Mouse (Mus musculus) ES-E14 (cell line): Measurements from ENCODE around the gene AK157302. TPM values are rescaled to one million over a fixed set of nuclear protein-coding genes. Genes with fewer than 3 reads are reported as not detected.
A peak's percentile ranks its signal among the peaks of the same experiment; 100 is the strongest.
"Not testable (repeated sequence)": the region's sequence is repeated elsewhere in the genome, so short reads cannot be mapped to it uniquely, and the experiment has no call there.

Source experiments
- DNase-seq: peaks from one replicate; pipeline ENCODE4 v3.0.0-alpha.2; 2013; ENCODE audit warnings: low read depth, low spot score
- H3K27ac ChIP-seq: 2 replicates; pipeline ENCODE4 v1.5.1; 2012; ENCODE audit warnings: low read depth, mild to moderate bottlenecking, low read length, moderate library complexity, mixed read lengths; ENCODE audit not compliant: poor library complexity, insufficient read depth, severe bottlenecking
- H3K36me3 ChIP-seq: 2 replicates; pipeline ENCODE4 v1.6.1; 2012; ENCODE audit warnings: mild to moderate bottlenecking, low read length, moderate library complexity, mixed read lengths; ENCODE audit not compliant: control insufficient read depth, poor library complexity, insufficient read depth, severe bottlenecking
- H3K4me1 ChIP-seq, 2 experiments: fragments of 150-350 bp in 1 of 2; sonication (generic) in 1 of 2; 2 replicates each; pipeline ENCODE4 v1.6.1; 2012; ENCODE audit warnings: low read length in 2 of 2, mild to moderate bottlenecking in 1 of 2, mixed read lengths in 1 of 2; ENCODE audit not compliant: control insufficient read depth in 2 of 2, insufficient read depth in 2 of 2, poor library complexity in 1 of 2
- H3K4me3 ChIP-seq, 2 experiments: fragments of 150-350 bp in 1 of 2; sonication (generic) in 1 of 2; 2 replicates each; pipeline ENCODE4 v1.5.1; 2012; ENCODE audit warnings: low read length in 2 of 2, low read depth in 1 of 2, mild to moderate bottlenecking in 1 of 2, mixed read lengths in 1 of 2; ENCODE audit not compliant: insufficient read depth in 1 of 2, poor library complexity in 1 of 2, severe bottlenecking in 1 of 2
- H3K9ac ChIP-seq: 2 replicates; pipeline ENCODE4 v1.6.1; 2012; ENCODE audit warnings: low read depth, mild to moderate bottlenecking, low read length, mixed read lengths; ENCODE audit not compliant: poor library complexity, insufficient read depth, severe bottlenecking
- H3K9me3 ChIP-seq: fragments of 150-350 bp; sonication (generic); 2 replicates; pipeline ENCODE4 v1.6.1; 2012; ENCODE audit warnings: low read depth, mild to moderate bottlenecking, low read length; ENCODE audit not compliant: control insufficient read depth, insufficient read depth
- CHD2 ChIP-seq: IDR thresholded peaks from 2 replicates; pipeline ENCODE4 v1.6.1; 2014; ENCODE audit warnings: mild to moderate bottlenecking, low read depth, low read length, inconsistent platforms
- HCFC1 ChIP-seq: IDR thresholded peaks from 2 replicates; pipeline ENCODE4 v1.6.1; 2012; ENCODE audit warnings: low read length, inconsistent platforms, borderline replicate concordance; ENCODE audit not compliant: insufficient read depth
- MAFK ChIP-seq: IDR thresholded peaks from 2 replicates; pipeline ENCODE4 v1.6.1; 2014; ENCODE audit warnings: mild to moderate bottlenecking, low read depth, low read length, inconsistent platforms; ENCODE audit not compliant: insufficient read depth
- ZC3H11A ChIP-seq: IDR thresholded peaks from 2 replicates; pipeline ENCODE4 v1.6.1; 2012; ENCODE audit warnings: low read depth, mild to moderate bottlenecking, inconsistent platforms, low read length, borderline replicate concordance
- ZNF384 ChIP-seq: IDR thresholded peaks from 2 replicates; pipeline ENCODE4 v1.6.1; 2012; ENCODE audit warnings: low read depth, low read length, inconsistent platforms
- in situ Hi-C, 2 experiments: fragments of 600-800 bp; cut with MboI; formaldehyde crosslinking; loops; one replicate each; pipeline ENCODE4 v1.15.1; 2025; ENCODE audit warnings: low sequenced_read_pairs in 2 of 2, inconsistent platforms in 1 of 2; ENCODE audit not compliant: unreplicated experiment in 2 of 2
- total RNA-seq: library from RNA; depleted of rRNA; stranded (reverse); fragments of 300-350 nt; gene quantifications from 2 replicates; pipeline ENCODE4 v1.2.3, GENCODE M21; 2012

AK157302 gene
- total RNA-seq, 1 experiment = 0.31 TPM

DNA sequence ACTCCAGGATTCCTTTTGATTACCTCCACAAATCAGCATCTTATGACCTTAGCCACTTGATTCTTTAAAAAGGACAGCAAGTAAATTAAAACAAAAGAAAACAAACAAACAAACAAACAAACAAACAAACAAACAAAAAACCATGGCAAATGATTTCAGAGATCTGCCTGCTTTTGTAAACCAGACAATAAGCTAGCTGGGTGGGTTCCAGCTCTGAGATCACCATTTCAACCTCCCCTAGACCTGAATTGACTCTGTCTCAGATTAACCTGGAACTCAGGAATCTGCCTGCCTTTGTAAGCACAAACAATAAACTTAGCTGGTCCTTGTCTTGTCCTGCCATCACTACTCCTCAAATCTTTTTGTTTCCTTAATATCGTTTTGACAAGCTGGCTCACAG lies 8.1 kb upstream of the AK157302 start:
- Histone ChIP-seq H3K4me1 (no peaks in the 10 kb centered on the region), H3K27ac (no peak overlapping the region), H3K9ac (no peak overlapping the region), H3K4me3 (no peak overlapping the region), H3K36me3 (no peaks in the 10 kb centered on the region), H3K9me3 (0 out of 2 replicates have a peak, but pooled peaks cover 6% of the 10 kb centered on the region)
- in situ Hi-C loops = no loop called here
- DNase-seq = no peak
- TF ChIP-seq CHD2 (no peak), MAFK (no peak), ZNF384 (no peak), ZC3H11A (no peak), HCFC1 (no peak)

- no peak for DNase-seq
- Histone ChIP-seq H3K27ac (no peak overlapping the region), H3K4me1 (no peaks in the 10 kb centered on the region), H3K9me3 (0 out of 2 replicates have a peak, but pooled peaks cover 6% of the 10 kb centered on the region), H3K9ac (no peak overlapping the region), H3K36me3 (no peaks in the 10 kb centered on the region), H3K4me3 (no peak overlapping the region)
- TF ChIP-seq MAFK (no peak), HCFC1 (no peak), ZC3H11A (no peak), ZNF384 (no peak), CHD2 (no peak)
- in situ Hi-C loops = no loop called here
Measured at GRCm38 (mm10) chr13:21492847-21493246, 2.2 kb upstream of the AK157302 start.

- DNase-seq, H3K9ac ChIP-seq, in situ Hi-C loops, H3K4me1 ChIP-seq, H3K4me3 ChIP-seq, H3K9me3 ChIP-seq, H3K27ac ChIP-seq, H3K36me3 ChIP-seq: not testable (repeated sequence)
Measured at GRCm38 (mm10) chr13:21501182-21501581, 6.2 kb downstream of the AK157302 start, which contains the start of gene Gm11273. TSS of gene Gm11273 (minus strand) at chr13:21501418.

GRCm38 (mm10) chr13:21502296-21502695 lies 7.3 kb downstream of the AK157302 start:
- DNase-seq = no peak
- TF ChIP-seq CHD2 (no peak), HCFC1 (no peak), ZC3H11A (no peak), ZNF384 (no peak), MAFK (no peak)
- Histone ChIP-seq H3K27ac (no peak overlapping the region), H3K4me3 (no peak overlapping the region), H3K36me3 (no peaks in the 10 kb centered on the region), H3K9ac (no peak overlapping the region), H3K4me1 (peaks cover 0 to 2% of the 10 kb centered on the region in 2 experiments; a peak in 1 of 4 replicates), H3K9me3 (no peaks in the 10 kb centered on the region)
- in situ Hi-C loops = no loop called here

- no peak overlapping the region for H3K27ac ChIP-seq
- no peaks in the 10 kb centered on the region for H3K36me3 ChIP-seq
- peaks cover 0 to 2% of the 10 kb centered on the region in 2 experiments; a peak in 1 of 4 replicates for H3K4me1 ChIP-seq
- no peaks in the 10 kb centered on the region for H3K9me3 ChIP-seq
- H3K9ac ChIP-seq = peak overlapping the region; percentile 97
- TF ChIP-seq HCFC1 = peak; percentile 69
- no peak for TF ChIP-seq MAFK
- in situ Hi-C loops = no loop called here
- DNase-seq = peak; percentile 81
- peak overlapping the region; percentile 77 to 92 for H3K4me3 ChIP-seq
Measured at GRCm38 (mm10) chr13:21506221-21506649, 11.2 kb downstream of the AK157302 start.
